Mouse (Mus musculus): ENCODE data around the gene Hoxa3. TPM values are rescaled to one million over a fixed set of nuclear protein-coding genes. Genes with fewer than 3 reads are reported as not detected.

Hoxa3 gene
- polyA plus RNA-seq, 1 experiment, result 3.5 TPM

DNA sequence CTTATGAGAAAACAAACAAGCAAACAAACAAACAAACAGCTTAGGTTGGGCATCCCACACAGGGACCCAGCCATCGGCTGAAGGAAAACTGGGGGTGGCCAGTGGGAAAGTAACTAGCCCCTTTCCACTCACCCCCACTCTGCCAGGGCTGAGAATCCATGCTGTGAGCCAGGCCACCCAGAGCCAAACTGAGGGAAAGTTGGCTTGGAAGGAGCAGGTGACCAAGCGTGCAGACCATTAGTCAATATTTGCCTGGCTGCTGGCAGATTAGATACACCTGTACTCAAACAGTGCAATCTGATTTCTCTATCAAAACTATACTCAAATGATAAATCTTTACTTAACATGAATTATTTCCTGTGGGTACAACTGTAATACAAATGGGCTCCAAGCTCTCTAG lies 31.1 kb downstream of the Hoxa3 start:
- H3K27me3 ChIP-seq (ENCODE audit: control insufficient read depth, insufficient read depth, low read length), result no peaks in the 10 kb centered on the region
- 96% methylated on average over 2 of the region's 2 CpGs for WGBS
- H3K36me3 ChIP-seq (ENCODE audit: control insufficient read depth, insufficient read depth, low read length), result no peaks in the 10 kb centered on the region
- no peaks in the 10 kb centered on the region for H3K4me1 ChIP-seq (replicated peaks; ENCODE audit: control insufficient read depth, insufficient read depth, low read length)
- no peak for DNase-seq
- TF ChIP-seq CTCF (IDR thresholded peaks at IDR 0.05; ENCODE audit: borderline replicate concordance, control insufficient read depth, extremely low read depth, insufficient read depth, low read length, poor library complexity), result no peak
- no peak for TF ChIP-seq POLR2A (IDR thresholded peaks at IDR 0.05; ENCODE audit: control insufficient read depth, extremely low read depth, insufficient read depth, low read length, poor library complexity)
- H3K4me3 ChIP-seq (ENCODE audit: control insufficient read depth, insufficient read depth, low read length), result no peak overlapping the region
- H3K27ac ChIP-seq (ENCODE audit: control insufficient read depth, insufficient read depth, low read length), result no peak overlapping the region

DNA sequence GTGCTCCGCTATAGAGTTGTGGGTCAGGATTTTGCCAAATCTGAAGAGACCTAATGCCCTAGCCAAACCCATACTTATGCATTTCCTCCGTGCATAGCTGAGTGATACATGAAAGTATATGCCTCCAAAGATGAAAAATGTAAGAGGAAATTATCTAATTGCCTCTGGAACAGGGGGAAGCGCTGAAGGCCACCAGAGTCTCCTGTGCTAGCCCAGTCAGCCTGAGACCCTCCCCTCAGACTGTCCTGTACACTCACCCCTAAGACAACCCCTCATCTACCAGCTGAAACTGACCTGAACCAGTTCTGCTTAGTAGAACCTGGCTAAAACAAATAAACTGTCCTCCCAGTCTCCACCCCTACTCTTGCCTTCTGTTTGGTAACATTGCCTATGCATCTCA lies 32.4 kb downstream of the Hoxa3 start:
- DNase-seq, result no peak
- H3K27ac ChIP-seq (ENCODE audit: control insufficient read depth, insufficient read depth, low read length), result no peak overlapping the region

DNA sequence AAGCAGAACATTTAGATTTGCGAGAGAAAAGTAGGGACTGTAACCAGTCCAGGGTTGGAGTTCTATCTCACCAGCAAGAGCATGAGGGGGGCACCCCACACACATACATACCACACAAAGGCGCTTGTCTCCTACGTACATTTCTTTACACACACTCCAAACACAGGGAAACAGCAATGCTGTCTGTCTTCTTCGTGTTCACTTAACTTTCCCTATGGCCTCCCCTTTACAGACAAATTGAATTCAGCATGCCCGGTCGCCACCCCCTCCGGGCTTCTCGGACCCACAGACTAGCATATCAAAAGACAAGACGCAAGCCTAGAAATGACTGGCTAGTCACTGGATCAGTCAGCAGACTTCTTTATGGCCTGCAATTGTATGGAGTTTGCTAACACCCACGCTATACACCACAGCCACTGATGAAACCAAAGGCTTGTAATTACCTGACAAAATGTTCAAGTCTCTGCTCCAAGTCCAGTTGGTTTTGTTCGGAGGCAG lies 32.9 kb downstream of the Hoxa3 start:
- H3K4me1 ChIP-seq (replicated peaks; ENCODE audit: control insufficient read depth, insufficient read depth, low read length), result no peaks in the 10 kb centered on the region
- H3K4me3 ChIP-seq (ENCODE audit: control insufficient read depth, insufficient read depth, low read length), result no peak overlapping the region
- DNase-seq, result no peak
- WGBS, result 96% methylated on average over 11 of the region's 11 CpGs
- no peaks in the 10 kb centered on the region for H3K36me3 ChIP-seq (ENCODE audit: control insufficient read depth, insufficient read depth, low read length)
- no peaks in the 10 kb centered on the region for H3K27me3 ChIP-seq (ENCODE audit: control insufficient read depth, insufficient read depth, low read length)
- no peak overlapping the region for H3K27ac ChIP-seq (ENCODE audit: control insufficient read depth, insufficient read depth, low read length)
- TF ChIP-seq CTCF (IDR thresholded peaks at IDR 0.05; ENCODE audit: borderline replicate concordance, control insufficient read depth, extremely low read depth, insufficient read depth, low read length, poor library complexity) (no peak), POLR2A (IDR thresholded peaks at IDR 0.05; ENCODE audit: control insufficient read depth, extremely low read depth, insufficient read depth, low read length, poor library complexity) (no peak)

More for the DNA sequence above, 32.4 kb downstream of the Hoxa3 start:
- no peak for TF ChIP-seq CTCF (IDR thresholded peaks at IDR 0.05; ENCODE audit: borderline replicate concordance, control insufficient read depth, extremely low read depth, insufficient read depth, low read length, poor library complexity)
- H3K27me3 ChIP-seq (ENCODE audit: control insufficient read depth, insufficient read depth, low read length), result no peaks in the 10 kb centered on the region
- no peak overlapping the region for H3K4me3 ChIP-seq (ENCODE audit: control insufficient read depth, insufficient read depth, low read length)
- H3K36me3 ChIP-seq (ENCODE audit: control insufficient read depth, insufficient read depth, low read length), result no peaks in the 10 kb centered on the region
- WGBS, result 91% methylated on average over 3 of the region's 3 CpGs
- no peaks in the 10 kb centered on the region for H3K4me1 ChIP-seq (replicated peaks; ENCODE audit: control insufficient read depth, insufficient read depth, low read length)

DNA sequence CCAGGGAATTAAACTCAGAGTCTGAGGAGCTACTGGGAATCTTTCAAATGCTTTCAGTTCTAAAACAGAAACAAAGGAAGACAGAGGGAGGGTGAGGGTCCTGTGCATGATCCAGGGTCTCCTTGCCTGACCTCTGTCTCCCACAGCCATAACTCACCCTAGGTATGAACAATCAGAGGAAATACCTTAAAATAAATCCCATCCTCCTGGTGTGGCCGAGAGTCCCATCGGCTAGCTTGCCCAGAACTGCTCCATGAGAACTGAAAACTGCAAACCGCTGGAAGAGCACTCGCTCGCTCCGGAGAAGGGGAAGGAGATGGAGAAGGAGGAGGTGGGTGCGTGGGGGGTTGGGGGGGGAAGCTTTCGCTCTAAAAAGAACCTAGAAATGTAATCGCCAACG lies 33.4 kb downstream of the Hoxa3 start:
- DNase-seq, result no peak
- TF ChIP-seq POLR2A (IDR thresholded peaks at IDR 0.05; ENCODE audit: control insufficient read depth, extremely low read depth, insufficient read depth, low read length, poor library complexity), result no peak
- no peak overlapping the region for H3K27ac ChIP-seq (ENCODE audit: control insufficient read depth, insufficient read depth, low read length)
- no peak overlapping the region for H3K4me3 ChIP-seq (ENCODE audit: control insufficient read depth, insufficient read depth, low read length)
- no peaks in the 10 kb centered on the region for H3K4me1 ChIP-seq (replicated peaks; ENCODE audit: control insufficient read depth, insufficient read depth, low read length)
- no peaks in the 10 kb centered on the region for H3K27me3 ChIP-seq (ENCODE audit: control insufficient read depth, insufficient read depth, low read length)
- no peaks in the 10 kb centered on the region for H3K36me3 ChIP-seq (ENCODE audit: control insufficient read depth, insufficient read depth, low read length)
- 92% methylated on average over 10 of the region's 10 CpGs for WGBS

DNA sequence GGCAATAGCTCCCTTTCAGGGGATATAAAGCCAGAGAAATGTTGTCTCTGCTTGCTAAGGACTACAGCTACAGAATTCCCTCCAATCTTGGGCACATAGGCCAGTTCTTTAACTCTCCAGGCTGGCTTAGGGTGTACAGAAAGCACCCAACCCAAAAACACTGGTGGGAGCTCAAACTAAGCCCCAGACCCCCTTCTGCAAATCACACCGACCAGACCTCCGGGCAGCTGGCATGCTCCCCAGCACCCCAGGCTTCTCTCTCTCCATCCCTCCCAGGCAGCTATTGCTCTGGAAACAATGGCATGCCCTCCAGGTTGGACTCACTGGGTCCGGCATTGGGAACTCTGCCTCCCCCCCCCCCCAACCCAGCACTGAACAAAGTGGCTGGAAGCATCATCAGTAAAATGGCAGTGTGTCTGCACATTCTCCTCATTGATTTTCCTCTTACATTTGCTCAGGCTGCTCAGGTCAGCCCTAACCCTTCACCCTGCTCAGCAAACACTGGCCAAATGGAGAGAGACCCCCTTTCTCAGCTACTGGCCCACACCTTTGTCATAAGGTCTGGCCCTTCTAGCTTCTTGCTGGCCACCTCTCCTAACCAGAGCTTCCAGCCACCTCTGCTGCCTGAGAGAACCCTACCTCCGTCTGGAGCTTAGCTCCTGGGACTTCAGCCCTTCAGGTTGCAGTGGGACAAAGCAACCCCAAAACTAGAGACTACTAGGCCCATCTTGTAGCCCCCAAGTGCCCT lies 34.0 kb downstream of the Hoxa3 start:
- no peak overlapping the region for H3K4me3 ChIP-seq (ENCODE audit: control insufficient read depth, insufficient read depth, low read length)
- H3K27ac ChIP-seq (ENCODE audit: control insufficient read depth, insufficient read depth, low read length), result no peak overlapping the region
- no peaks in the 10 kb centered on the region for H3K27me3 ChIP-seq (ENCODE audit: control insufficient read depth, insufficient read depth, low read length)
- H3K36me3 ChIP-seq (ENCODE audit: control insufficient read depth, insufficient read depth, low read length), result no peaks in the 10 kb centered on the region
- 85% methylated on average over 4 of the region's 4 CpGs for WGBS
- H3K4me1 ChIP-seq (replicated peaks; ENCODE audit: control insufficient read depth, insufficient read depth, low read length), result no peaks in the 10 kb centered on the region
- DNase-seq, result no peak
- TF ChIP-seq CTCF (IDR thresholded peaks at IDR 0.05; ENCODE audit: borderline replicate concordance, control insufficient read depth, extremely low read depth, insufficient read depth, low read length, poor library complexity) (no peak), POLR2A (IDR thresholded peaks at IDR 0.05; ENCODE audit: control insufficient read depth, extremely low read depth, insufficient read depth, low read length, poor library complexity) (no peak)

DNA sequence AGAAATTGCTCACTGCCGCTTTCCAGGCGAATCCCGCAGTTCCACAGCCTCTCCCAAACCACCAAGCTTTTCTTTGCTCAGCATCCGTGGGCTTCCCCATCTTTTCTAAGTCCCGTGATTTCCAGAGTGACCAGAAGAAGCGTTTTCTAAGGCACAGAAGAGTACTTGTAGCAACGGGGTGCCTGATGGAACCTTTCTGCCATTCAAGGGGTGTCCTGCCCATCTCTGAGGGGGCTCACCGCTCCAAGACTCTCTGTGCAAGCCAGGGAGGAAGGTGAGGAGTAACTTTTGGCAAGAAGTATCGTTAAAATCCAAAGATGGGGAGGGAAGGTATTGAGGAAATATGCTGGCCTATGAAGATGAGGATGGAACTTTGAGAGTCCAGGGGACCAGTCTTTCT lies 35.3 kb downstream of the Hoxa3 start:
- Histone ChIP-seq H3K4me3 (ENCODE audit: control insufficient read depth, insufficient read depth, low read length) (no peak overlapping the region), H3K4me1 (replicated peaks; ENCODE audit: control insufficient read depth, insufficient read depth, low read length) (no peaks in the 10 kb centered on the region), H3K27ac (ENCODE audit: control insufficient read depth, insufficient read depth, low read length) (no peak overlapping the region), H3K27me3 (ENCODE audit: control insufficient read depth, insufficient read depth, low read length) (no peaks in the 10 kb centered on the region), H3K36me3 (ENCODE audit: control insufficient read depth, insufficient read depth, low read length) (no peaks in the 10 kb centered on the region)
- TF ChIP-seq CTCF (IDR thresholded peaks at IDR 0.05; ENCODE audit: borderline replicate concordance, control insufficient read depth, extremely low read depth, insufficient read depth, low read length, poor library complexity) (no peak), POLR2A (IDR thresholded peaks at IDR 0.05; ENCODE audit: control insufficient read depth, extremely low read depth, insufficient read depth, low read length, poor library complexity) (no peak)
- no peak for DNase-seq
- 88% methylated on average over 9 of the region's 9 CpGs for WGBS
